Mouse (Mus musculus) ES-CJ7 (cell line): ENCODE measurements around the gene Lama2.

Experiments used
- DNase-seq: peaks from one replicate; pipeline ENCODE4 v3.0.0; 2011; ENCODE audit warnings: low read depth, low spot score

The Lama2 gene

DNA sequence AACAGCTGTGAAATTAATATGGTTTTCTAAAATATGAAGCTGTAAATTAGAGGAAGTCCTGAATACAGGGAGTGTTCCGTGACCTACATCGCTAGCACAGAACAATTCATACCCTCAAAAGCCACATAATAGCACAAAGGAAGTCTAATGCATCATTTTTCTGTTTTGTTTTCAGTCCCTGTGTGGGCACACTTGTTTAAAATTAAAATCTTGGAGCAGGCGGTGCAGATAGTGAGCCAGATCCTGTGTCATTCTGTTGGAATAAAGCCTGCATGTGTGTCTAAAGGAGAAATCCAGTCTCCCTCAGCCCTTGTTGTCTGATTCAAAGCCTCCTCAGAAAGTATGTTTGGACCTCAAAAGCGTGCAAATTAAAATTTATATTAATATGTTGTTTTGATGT, 234.9 kb downstream of the Lama2 start:
- no peak for DNase-seq

DNA sequence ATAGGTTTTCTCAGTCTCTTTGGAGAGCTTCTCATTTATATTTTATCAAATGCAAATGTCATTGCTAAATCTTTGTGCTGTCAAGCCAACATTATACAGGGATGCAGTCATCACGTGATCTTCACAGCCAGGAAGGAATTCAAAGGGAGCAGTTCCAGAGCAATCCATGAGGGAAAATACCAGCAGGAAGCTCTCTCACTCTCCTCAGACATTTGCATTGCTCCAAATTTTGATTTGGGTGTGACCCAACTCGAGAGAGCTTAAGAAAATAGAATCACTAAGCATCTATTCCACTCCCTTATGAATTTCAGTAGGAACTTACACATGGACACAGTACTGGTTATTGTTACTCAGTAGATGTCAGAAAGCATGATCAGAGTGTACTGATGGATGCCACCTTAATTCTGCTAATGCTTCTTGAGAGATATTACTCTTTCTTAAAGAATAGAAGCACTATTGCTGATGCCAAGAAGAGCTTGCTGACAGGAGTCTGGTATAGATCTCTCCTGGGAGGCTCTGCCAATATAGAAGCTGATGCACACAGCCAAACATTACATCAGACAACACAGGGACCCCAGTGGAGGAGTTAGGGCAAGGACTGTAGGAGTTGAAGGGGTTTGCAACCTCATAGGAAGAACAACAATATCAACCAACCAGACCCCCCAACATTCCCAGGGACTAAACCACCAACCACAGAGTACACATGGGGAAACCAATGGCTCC, 236.5 kb downstream of the Lama2 start:
- no peak for DNase-seq

- no peak for DNase-seq
Observed at GRCm38 (mm10) chr10:27378286-27378685, 241.3 kb downstream of the Lama2 start.

- DNase-seq = no peak
Observed at GRCm38 (mm10) chr10:27344278-27344677, 275.3 kb downstream of the Lama2 start.

DNA sequence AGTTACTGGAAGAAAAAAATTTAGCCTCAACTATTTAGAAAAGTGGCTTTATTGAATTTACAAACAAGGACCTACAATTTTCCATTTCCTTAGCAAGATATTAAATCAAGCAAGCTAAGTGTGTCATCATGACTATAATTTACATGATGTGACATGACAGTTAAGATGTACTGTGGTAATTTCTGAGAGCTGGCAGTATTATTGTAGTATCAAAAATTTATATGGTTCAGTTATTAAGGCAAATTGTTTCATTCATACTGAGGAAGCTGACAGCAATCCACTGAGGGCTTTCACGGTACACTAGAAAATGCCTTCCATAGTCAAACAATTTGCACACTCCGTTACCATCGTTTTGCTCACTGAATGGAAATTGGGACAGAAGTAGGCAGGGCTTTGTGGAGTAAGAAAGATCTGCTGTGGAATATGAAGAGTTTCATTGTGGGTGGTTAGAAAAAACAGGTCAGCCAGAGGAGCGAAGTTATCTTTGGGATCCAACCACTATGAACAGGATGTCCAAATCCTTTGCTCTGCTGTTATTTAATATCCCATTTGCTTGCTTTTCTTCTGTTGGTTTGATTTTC, 297.1 kb downstream of the Lama2 start:
- no peak for DNase-seq

DNA sequence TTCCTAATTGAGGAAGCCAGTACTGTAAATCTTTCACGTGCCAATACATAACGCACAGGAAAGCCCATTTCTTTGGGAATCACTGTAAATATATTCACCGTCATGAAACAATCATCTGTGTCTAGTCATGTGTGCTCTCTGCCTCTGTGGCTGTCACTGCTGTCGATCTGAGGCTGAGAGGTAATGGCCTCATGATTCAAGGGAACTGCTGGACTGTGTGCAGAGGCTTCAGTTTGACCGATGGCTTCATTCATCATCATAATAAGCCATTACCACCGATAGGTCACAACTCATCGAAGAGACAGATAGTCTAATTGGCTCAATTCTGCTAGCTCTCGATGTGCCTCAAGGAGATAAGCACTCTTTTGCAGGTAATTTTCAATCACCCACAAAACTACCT, 312.1 kb downstream of the Lama2 start:
- no peak for DNase-seq

GRCm38 (mm10) chr10:27305301-27305700, 314.3 kb downstream of the Lama2 start:
- DNase-seq = no peak

DNA sequence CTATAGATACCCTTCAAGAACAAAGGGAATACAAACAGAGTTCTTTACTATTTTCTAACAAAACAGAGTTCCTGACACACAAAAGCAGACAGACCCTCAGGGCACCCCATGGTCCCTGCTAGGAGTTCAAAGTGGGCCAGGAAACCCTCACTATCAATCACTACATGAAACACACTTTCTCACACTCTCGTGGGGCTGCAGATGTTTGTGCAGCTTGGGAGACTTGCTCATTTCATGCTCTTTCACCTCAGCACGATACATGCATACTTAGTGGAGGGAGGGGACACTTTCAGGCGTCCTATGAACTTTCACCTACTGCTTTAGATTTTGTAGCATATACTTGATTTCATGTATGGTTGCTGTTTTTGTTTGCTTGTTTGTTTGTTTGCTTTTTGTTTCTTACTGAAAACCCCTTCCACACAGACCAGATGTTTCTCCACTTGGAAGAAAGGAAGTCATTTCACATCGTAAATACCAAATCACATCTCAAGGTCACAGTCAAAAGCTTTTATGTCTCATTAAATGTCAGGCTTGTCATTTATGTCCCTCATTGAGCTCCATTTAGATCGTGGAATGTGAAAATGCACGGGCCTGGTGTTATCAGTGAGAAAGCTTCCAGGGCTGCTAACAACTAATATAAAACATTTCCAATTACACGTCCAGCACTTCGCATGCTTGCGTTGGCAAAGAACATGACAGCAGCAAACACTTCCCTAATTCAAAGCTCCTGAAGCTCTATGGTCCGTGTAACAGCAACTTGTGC, 334.3 kb downstream of the Lama2 start:
- no peak for DNase-seq

DNA sequence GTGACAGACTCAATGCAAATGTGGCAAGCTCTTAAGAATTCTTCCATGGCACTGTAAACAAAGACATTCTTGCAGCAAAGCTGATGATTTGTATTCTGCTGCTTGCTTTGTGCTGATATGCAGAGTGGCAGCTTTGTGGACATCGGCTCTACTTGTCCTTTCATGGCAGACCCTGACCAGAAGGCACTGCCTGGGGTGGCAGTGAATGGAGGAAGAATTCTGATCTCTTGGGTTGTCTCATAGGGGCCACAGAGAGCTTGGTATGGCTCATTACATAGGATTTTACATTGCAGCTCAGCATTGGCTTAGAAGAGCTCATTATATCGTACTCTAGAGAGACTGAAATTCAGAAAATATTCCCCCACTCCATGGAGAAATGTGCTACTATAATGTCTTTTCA, 352.1 kb downstream of the Lama2 start:
- DNase-seq = no peak

DNA sequence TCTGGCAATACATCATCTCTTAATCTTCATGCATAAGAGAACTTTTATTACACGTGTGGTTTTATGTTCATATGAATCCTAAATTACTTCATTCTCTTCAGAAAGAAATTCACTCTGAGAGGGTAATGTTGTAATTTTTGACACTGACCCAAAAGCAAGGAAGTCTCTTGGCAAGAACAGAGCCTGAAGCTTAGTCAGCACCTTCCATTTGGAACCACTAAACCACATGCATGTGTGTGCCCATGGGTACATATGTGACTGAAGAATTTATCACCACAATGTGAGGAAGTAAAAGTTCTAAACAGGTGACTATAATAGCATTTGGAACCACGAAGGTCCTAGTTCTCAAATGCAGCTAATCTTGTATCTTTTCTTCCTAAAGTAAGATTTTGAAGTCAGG, 353.7 kb downstream of the Lama2 start:
- DNase-seq = no peak

- peak; percentile 13 for DNase-seq
Observed at GRCm38 (mm10) chr10:27264713-27265112, 354.8 kb downstream of the Lama2 start.

GRCm38 (mm10) chr10:27249741-27250140, 369.8 kb downstream of the Lama2 start:
- DNase-seq = no peak

DNA sequence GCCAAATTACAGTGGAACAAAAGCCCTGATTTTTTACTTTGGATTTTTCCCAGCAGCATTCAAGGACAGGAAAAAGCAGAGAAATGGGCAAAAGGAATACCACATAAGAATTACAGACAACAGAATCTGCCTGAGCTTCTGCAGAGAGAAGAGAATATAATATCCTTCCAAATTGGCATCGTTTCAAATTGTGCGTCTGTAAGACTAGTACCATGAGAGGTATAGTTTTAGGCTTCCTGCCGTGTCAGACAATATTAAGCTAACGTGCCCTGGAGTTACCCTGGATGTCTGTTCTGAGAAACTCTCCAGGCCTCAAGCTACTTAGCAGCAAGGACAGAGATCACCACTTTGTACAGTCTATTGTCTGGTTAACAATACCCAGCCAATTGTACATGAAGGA, 384.8 kb downstream of the Lama2 start:
- DNase-seq = no peak

DNA sequence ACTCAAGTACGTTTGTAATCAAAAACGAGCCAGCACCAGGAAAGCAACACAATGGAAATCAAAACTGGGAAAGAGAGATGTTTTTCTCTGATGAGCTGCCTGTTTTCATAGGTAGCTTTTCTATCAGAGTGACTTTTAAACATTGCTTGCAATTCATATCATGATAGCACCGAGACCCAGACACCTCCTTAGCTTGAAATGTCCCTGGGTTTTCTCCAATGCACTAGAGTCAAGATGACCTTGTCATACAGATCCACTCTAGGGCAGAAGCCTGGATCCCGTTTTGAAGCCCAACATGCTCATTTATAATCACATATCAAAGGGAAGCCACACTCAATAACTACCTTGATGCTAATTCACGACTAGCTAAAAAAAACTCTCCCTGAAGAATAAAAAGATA, 386.0 kb downstream of the Lama2 start:
- no peak for DNase-seq

GRCm38 (mm10) chr10:27223815-27224375, 395.7 kb downstream of the Lama2 start:
- DNase-seq = no peak

DNA sequence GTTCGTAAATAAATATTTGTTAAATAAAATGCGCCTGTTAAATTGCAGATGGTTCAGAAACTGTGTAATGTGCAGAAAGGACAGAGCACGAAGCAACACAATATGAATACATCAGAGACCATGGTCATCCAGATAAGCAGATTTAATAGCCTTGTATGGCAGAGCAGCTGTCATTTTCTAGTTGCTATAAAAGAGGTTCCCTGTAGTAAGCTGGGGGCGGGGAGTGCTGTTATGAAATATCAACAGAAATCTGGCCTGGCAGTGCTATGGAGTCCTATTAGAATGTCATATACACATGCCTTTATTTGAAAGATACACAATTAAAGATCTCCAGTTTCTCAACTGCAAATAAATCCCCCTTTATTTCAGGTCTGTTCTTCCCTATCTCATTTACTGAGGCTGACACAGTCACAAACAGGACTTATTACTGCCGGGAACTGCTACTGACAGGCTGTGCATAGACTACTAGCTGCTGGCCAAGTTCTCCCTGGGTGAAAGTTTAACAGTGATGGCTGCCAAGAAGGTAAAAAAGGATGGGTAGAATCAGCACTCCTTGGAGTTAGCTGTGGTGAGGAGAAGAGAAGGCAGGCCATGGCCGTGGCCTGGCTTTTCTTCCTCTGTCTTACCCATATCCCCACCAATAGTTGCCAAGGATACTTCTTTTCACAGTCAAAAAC, 396.8 kb downstream of the Lama2 start:
- no peak for DNase-seq

- no peak for DNase-seq
Observed at GRCm38 (mm10) chr10:27219698-27220097, 399.9 kb downstream of the Lama2 start.

- no peak for DNase-seq
Observed at GRCm38 (mm10) chr10:27207320-27207719, 412.2 kb downstream of the Lama2 start.

GRCm38 (mm10) chr10:27198443-27198842, 421.1 kb downstream of the Lama2 start:
- no peak for DNase-seq

DNA sequence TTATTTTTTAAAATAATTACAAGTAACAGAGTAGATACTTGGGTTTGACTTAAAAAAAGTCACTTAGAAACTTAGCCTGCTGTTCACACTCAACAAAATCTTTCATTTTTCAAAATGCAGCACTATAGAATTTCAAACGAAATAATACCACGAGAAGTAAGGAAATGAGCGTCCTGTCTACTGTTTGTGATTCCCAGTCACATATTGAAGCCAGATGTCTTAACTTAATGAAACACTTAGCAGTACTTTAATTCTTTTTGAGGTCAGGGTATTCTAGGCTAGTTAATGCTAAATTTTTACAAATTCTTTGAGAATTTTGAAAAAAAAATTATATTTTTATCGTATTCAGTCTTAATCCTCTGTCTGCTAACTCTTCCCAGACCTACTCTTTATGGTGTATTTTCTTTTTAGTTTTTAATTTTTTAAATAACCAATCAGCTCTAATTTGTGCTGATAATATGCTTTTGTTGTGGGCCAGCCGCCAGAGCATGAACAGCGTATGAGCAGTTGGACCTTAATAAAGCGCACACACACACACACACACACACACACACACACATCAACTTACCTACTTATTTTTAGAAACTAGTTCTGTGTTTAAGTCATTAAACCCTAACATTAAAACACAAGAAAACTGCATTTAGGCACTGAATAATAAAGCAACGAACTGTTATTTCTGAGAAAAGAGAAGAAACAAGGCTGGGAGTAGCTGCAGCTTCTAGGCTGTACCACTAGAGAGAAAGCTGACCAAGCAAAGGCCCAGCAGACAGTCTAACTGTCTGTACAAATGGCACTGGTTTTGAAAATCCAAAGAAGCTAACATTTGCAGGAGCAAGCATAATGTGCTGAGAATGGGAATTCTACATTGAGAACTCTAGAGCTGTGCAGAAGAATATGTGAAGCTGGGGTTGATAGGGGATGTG, 425.3 kb downstream of the Lama2 start:
- DNase-seq = no peak
